Mouse (Mus musculus): Measurements from ENCODE around the gene Batf. TPM values are rescaled to one million over a fixed set of nuclear protein-coding genes. Genes with fewer than 3 reads are reported as not detected.

Batf gene
- total RNA-seq, 2 experiments from 2014 or later = 3.2 TPM; not detected in 1

Other genes with a start within 250 kb of the Batf start
- 40.3 and 41.9 TPM in 2 replicates for gene Fos, start 212.8 kb upstream of the Batf start, total RNA-seq (2015; ENCODE audit: low replicate concordance)
- gene Fos, start 212.8 kb upstream of the Batf start, total RNA-seq (2017; ENCODE audit: low replicate concordance) = 25.0 and 32.1 TPM in 2 replicates
- 12.7 and 14.6 TPM in 2 replicates for gene Jdp2, start 87.6 kb upstream of the Batf start, total RNA-seq (2015; ENCODE audit: low replicate concordance)
- gene Jdp2, start 87.6 kb upstream of the Batf start, total RNA-seq (2017; ENCODE audit: low replicate concordance) = 12.4 and 13.7 TPM in 2 replicates
- gene Flvcr2, start 59.9 kb downstream of the Batf start, total RNA-seq (2015; ENCODE audit: low replicate concordance) = not detected in 2 replicates
- not detected in 2 replicates for gene Flvcr2, start 59.9 kb downstream of the Batf start, total RNA-seq (2017; ENCODE audit: low replicate concordance)
- gene Erg28, start 137.9 kb downstream of the Batf start, total RNA-seq (2015; ENCODE audit: low replicate concordance) = 15.0 and 22.3 TPM in 2 replicates
- 12.8 and 23.6 TPM in 2 replicates for gene Erg28, start 137.9 kb downstream of the Batf start, total RNA-seq (2017; ENCODE audit: low replicate concordance)
- gene Ttll5, start 138.0 kb downstream of the Batf start, total RNA-seq (2015; ENCODE audit: low replicate concordance) = 3.8 and 8.8 TPM in 2 replicates
- gene Ttll5, start 138.0 kb downstream of the Batf start, total RNA-seq (2017; ENCODE audit: low replicate concordance) = 11.3 and 12.1 TPM in 2 replicates